Mouse (Mus musculus): ENCODE measurements at regions not wholly inside any gene's neighbourhood (a gene's known extent, or its start where the extent isn't known, plus 50 kb on each side); places are given as distances from the start of the nearest gene placed in this dataset.
A peak's percentile ranks its signal among the peaks of the same experiment; 100 is the strongest.

DNA sequence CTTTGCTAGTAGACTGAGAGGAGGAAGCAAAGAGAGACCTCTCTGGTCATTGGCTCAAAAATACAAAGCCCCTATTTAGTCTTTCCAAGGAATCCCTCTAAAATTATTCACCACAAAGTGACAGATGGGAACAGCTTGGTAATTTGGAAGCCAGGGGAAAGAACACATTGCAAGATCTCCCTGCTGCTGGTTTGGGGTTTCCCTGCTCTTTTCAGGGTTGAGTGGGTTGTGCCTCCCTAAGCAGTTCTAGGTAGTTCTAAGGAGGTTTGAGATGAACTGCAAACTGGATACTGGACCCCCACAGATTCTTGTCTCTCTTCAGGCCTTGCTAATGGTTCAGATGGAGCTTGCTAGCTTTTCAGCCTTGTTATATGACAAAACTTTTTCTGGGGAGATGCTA lies 749.3 kb downstream of the Gm826 start:
- peak; percentile 14 for DNase-seq (ENCODE audit: low spot score)
- no peak for TF ChIP-seq CTCF (IDR thresholded peaks at IDR 0.05; ENCODE audit: low read depth)
- Histone ChIP-seq H3K4me3 (ENCODE audit: low read length) (no peak overlapping the region), H3K9ac (replicated peaks; ENCODE audit: low read length) (no peak overlapping the region), H3K27me3 (ENCODE audit: insufficient read depth, low read length) (no peaks in the 10 kb centered on the region), H3K27ac (no peak overlapping the region), H3K4me1 (ENCODE audit: insufficient read depth, low read length) (no peaks in the 10 kb centered on the region), H3K9me3 (ENCODE audit: low read length) (no peaks in the 10 kb centered on the region), H3K36me3 (ENCODE audit: insufficient read depth, low read length) (no peaks in the 10 kb centered on the region), H3K4me2 (ENCODE audit: low read depth, low read length) (no peak overlapping the region)
- ATAC-seq = no peak

DNA sequence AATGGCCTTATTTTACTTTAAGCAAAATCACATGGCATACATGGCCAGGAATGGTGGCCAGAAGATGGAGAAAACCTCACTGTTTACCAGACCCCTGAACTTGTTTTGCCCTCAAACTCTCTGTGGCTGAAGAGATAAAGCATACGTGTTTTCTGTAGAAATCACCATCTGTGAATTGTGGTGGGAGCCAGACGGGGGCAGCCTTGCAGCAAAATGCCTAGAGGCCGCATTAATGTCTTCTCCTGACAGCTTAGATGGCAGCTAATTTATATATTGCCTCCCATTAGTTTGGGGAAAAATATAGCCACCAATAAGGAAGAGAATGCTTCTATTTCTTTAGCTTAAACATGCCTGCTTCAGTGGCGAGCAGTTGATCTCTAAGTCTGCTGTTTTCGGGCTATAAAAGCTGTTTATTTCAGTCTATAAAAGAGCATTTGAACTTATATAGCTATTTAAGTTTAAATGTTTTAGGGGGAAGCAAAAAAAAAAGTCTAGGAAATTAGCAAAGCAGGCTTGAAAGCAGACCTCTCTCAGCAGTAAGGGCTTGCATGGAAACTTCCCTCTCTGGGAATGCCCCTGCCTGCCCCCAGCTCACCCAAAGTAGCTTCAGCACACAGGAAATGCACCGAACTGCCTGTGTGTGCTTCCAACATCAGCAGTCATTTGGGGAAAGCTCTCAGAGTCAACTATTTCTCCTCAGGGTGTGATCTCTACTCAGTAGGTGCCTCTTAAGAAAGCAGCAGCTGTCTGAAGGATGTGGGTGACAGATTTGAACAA lies 747.1 kb downstream of the Gm826 start:
- ATAC-seq (no peak), DNase-seq (ENCODE audit: low spot score) (peak; percentile 37)
- H3K4me1 ChIP-seq (ENCODE audit: insufficient read depth, low read length) = no peaks in the 10 kb centered on the region

DNA sequence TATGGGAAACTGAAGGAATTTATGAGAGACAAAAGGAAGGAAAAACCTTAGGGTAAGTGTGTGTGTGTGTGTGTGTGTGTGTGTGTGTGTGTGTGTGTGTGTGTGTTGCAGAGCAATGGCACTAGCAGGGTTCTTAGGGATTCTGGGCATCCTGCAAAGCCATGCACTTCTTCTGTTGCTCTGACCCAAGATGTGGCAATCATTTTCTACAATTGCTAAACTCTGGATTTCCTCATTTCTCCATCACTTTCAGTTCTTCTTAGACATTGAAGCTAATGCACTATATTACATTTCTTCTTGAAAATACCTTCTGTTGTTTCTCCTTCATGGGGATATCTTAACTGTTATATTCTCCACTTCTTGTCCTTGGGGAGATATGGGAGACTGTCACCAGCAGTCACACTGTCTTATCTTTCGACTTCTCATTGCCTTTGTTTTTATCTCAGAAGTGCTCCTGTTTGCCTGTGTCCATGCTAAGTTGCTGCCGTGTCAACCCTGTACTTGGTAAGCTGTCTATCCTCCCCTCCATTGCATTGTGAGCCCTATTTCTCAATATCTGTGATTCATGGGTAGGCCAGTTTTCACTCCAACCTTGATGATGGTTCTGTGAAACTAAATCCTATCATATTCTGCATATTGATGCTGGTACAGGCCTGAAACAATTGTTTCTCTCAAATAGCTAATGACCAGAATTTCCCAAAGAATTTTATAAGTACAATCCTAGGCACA lies 742.4 kb downstream of the Gm826 start:
- H3K4me1 ChIP-seq (ENCODE audit: insufficient read depth, low read length) = no peaks in the 10 kb centered on the region
- H3K4me2 ChIP-seq (ENCODE audit: low read depth, low read length) = no peak overlapping the region
- DNase-seq (ENCODE audit: low spot score) (no peak), ATAC-seq (no peak)
- no peak overlapping the region for H3K27ac ChIP-seq
- 87% methylated on average over 2 of the region's 2 CpGs for whole genome bisulfite sequencing
- no peaks in the 10 kb centered on the region for H3K36me3 ChIP-seq (ENCODE audit: insufficient read depth, low read length)
- no peak overlapping the region for H3K4me3 ChIP-seq (ENCODE audit: low read length)
- H3K9ac ChIP-seq (replicated peaks; ENCODE audit: low read length) = no peak overlapping the region
- TF ChIP-seq CTCF (IDR thresholded peaks at IDR 0.05; ENCODE audit: low read depth) = no peak
- no peaks in the 10 kb centered on the region for H3K27me3 ChIP-seq (ENCODE audit: insufficient read depth, low read length)
- H3K9me3 ChIP-seq (ENCODE audit: low read length) = no peaks in the 10 kb centered on the region

More for the DNA sequence above, 747.1 kb downstream of the Gm826 start:
- Histone ChIP-seq H3K36me3 (ENCODE audit: insufficient read depth, low read length) (no peaks in the 10 kb centered on the region), H3K27ac (no peak overlapping the region), H3K4me3 (ENCODE audit: low read length) (no peak overlapping the region), H3K4me2 (ENCODE audit: low read depth, low read length) (no peak overlapping the region), H3K27me3 (ENCODE audit: insufficient read depth, low read length) (no peaks in the 10 kb centered on the region), H3K9ac (replicated peaks; ENCODE audit: low read length) (no peak overlapping the region), H3K9me3 (ENCODE audit: low read length) (no peaks in the 10 kb centered on the region)
- WGBS = 56% methylated on average over 6 of the region's 6 CpGs
- TF ChIP-seq CTCF (IDR thresholded peaks at IDR 0.05; ENCODE audit: low read depth) = peak; percentile 49

DNA sequence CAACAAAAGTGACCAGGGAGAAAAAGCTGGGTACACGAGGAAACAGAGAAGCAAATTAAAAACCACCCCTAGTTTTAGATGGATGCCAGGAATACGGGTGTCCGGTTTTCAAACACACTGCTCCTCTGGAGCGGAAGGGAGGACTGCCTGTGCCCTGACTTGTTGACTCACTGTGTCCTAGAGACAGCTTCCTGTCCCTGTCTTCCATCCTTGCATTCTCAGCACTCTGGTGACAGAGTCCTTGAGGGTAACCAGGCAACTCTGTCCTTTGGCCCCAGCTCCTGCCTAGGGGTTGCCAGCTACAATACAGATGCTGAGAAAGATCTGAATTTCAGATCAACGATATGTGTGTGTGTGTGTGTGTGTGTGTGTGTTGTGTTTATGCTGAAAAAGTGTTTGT lies 741.1 kb downstream of the Gm826 start:
- Histone ChIP-seq H3K27me3 (ENCODE audit: insufficient read depth, low read length) (no peaks in the 10 kb centered on the region), H3K9ac (replicated peaks; ENCODE audit: low read length) (no peak overlapping the region), H3K4me2 (ENCODE audit: low read depth, low read length) (no peak overlapping the region), H3K9me3 (ENCODE audit: low read length) (no peaks in the 10 kb centered on the region), H3K36me3 (ENCODE audit: insufficient read depth, low read length) (no peaks in the 10 kb centered on the region), H3K4me1 (ENCODE audit: insufficient read depth, low read length) (no peaks in the 10 kb centered on the region), H3K4me3 (ENCODE audit: low read length) (no peak overlapping the region), H3K27ac (no peak overlapping the region)
- DNase-seq (ENCODE audit: low spot score) = no peak
- no peak for ATAC-seq
- no peak for TF ChIP-seq CTCF (IDR thresholded peaks at IDR 0.05; ENCODE audit: low read depth)
- WGBS = 63% methylated on average over 5 of the region's 5 CpGs

DNA sequence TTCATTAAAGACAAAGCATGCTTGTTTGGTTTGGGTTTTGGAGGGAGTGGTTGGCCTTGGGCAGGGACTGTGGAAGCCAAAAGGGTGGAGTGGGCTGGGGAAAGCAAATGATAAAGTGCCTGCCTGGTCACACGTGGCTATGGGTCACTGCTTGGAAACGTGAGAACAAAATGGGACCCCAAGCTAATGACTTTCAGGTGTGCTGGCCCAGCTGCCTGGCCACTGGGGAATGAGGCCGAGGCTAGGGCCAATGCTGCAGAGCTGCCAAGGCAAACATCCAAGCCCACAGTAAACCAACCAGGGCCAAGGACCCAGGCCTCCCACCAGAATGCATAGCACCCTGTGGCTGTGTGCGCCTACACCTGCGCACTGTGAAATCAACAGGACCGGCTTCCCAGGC lies 737.7 kb downstream of the Gm826 start:
- no peak for ATAC-seq
- no peaks in the 10 kb centered on the region for H3K9me3 ChIP-seq (ENCODE audit: low read length)
- H3K27me3 ChIP-seq (ENCODE audit: insufficient read depth, low read length) = no peaks in the 10 kb centered on the region
- no peak for TF ChIP-seq CTCF (IDR thresholded peaks at IDR 0.05; ENCODE audit: low read depth)
- no peak overlapping the region for H3K9ac ChIP-seq (replicated peaks; ENCODE audit: low read length)
- H3K4me2 ChIP-seq (ENCODE audit: low read depth, low read length) = no peak overlapping the region
- no peak for DNase-seq (ENCODE audit: low spot score)
- no peak overlapping the region for H3K27ac ChIP-seq
- no peak overlapping the region for H3K4me3 ChIP-seq (ENCODE audit: low read length)
- H3K4me1 ChIP-seq (ENCODE audit: insufficient read depth, low read length) = no peaks in the 10 kb centered on the region
- 80% methylated on average over 6 of the region's 6 CpGs for WGBS
- H3K36me3 ChIP-seq (ENCODE audit: insufficient read depth, low read length) = no peaks in the 10 kb centered on the region

DNA sequence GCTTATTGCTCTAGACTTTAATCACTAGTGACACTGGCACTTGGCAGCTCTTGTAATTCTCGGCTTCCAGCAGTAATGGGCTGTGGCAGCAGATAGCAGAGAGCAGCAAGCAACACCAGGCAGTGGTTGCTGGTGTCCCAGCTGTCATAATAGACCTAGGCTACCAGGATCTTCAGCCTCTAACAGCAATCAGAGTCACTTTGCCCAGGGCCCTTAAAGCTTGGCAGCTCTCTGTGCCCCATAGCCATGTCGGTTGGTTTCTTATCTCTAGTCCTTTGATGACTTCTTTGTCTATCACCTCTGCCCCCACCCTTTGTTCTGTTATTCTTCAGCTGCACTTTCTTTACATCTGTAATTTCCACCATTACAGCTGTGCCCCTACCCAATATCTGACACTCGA lies 735.9 kb downstream of the Gm826 start:
- H3K9me3 ChIP-seq (ENCODE audit: low read length) = no peaks in the 10 kb centered on the region
- no peak for TF ChIP-seq CTCF (IDR thresholded peaks at IDR 0.05; ENCODE audit: low read depth)
- no peak overlapping the region for H3K4me3 ChIP-seq (ENCODE audit: low read length)
- H3K27ac ChIP-seq = no peak overlapping the region
- DNase-seq (ENCODE audit: low spot score) = no peak
- no peak overlapping the region for H3K9ac ChIP-seq (replicated peaks; ENCODE audit: low read length)
- WGBS = 59% methylated on average over 3 of the region's 3 CpGs
- H3K4me2 ChIP-seq (ENCODE audit: low read depth, low read length) = no peak overlapping the region
- H3K36me3 ChIP-seq (ENCODE audit: insufficient read depth, low read length) = no peaks in the 10 kb centered on the region
- no peaks in the 10 kb centered on the region for H3K4me1 ChIP-seq (ENCODE audit: insufficient read depth, low read length)
- no peak for ATAC-seq
- H3K27me3 ChIP-seq (ENCODE audit: insufficient read depth, low read length) = no peaks in the 10 kb centered on the region

DNA sequence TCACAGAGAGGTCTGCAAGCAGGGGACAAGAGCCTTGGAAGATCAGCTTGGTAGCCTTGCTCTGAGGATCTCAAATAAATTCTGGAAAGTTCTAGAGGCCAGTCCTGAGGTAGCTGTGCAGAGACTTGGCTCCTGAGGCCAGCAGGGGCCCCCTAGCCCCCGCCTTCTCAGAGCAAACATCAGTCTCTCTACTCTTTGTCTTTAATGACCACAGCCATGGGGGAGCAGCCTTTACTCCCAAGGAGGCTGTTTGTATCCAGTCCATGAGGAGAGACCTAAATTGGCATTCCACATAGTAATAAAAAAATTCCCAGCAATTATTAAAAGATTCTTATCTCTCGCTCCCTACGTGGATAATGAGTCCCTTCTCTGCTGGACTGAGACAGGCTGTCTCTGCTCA lies 726.8 kb downstream of the Gm826 start:
- WGBS = 50% methylated on average over 3 of the region's 3 CpGs
- no peaks in the 10 kb centered on the region for H3K36me3 ChIP-seq (ENCODE audit: insufficient read depth, low read length)
- TF ChIP-seq CTCF (IDR thresholded peaks at IDR 0.05; ENCODE audit: low read depth) = no peak
- H3K4me3 ChIP-seq (ENCODE audit: low read length) = no peak overlapping the region
- no peak overlapping the region for H3K4me2 ChIP-seq (ENCODE audit: low read depth, low read length)
- H3K27ac ChIP-seq = no peak overlapping the region
- no peak overlapping the region for H3K9ac ChIP-seq (replicated peaks; ENCODE audit: low read length)
- H3K9me3 ChIP-seq (ENCODE audit: low read length) = no peaks in the 10 kb centered on the region
- H3K4me1 ChIP-seq (ENCODE audit: insufficient read depth, low read length) = no peaks in the 10 kb centered on the region
- ATAC-seq (no peak), DNase-seq (ENCODE audit: low spot score) (no peak)
- H3K27me3 ChIP-seq (ENCODE audit: insufficient read depth, low read length) = no peaks in the 10 kb centered on the region
